Mouse (Mus musculus): ENCODE data around the gene Acot7. TPM values are rescaled to one million over a fixed set of nuclear protein-coding genes. Genes with fewer than 3 reads are reported as not detected.
"Not testable (repeated sequence)": the region's sequence is repeated elsewhere in the genome, so short reads cannot be mapped to it uniquely, and the experiment has no call there.

Gene Acot7
- polyA plus RNA-seq, 1 experiment from 2014 or later: 125 TPM

DNA sequence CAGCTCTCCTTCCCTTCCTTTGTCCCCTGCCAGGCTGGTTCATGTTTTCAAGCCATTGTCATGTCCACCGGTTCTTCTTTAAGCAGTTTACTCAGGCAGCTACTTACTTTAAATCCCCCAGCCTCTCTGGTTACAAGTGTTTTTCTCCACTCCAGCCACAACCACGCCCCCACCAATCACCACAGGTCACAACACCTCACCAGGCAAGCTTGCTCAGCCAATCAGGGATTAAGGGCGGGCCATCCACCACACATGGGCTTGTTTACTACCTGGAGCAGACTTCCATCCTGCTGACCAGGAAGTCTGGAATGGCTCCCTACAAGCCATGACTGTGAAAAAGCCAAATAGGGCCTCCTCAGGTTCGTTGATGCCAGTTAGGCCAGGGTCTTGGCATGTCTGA is 52.4 kb downstream of the Acot7 start:
- not testable (repeated sequence) for H3K27me3 ChIP-seq (ENCODE audit: control insufficient read depth, insufficient read depth, low read length); H3K27ac ChIP-seq (ENCODE audit: low read depth, low read length); H3K9me3 ChIP-seq (ENCODE audit: control insufficient read depth, low read length); H3K4me1 ChIP-seq (replicated peaks; ENCODE audit: control insufficient read depth, insufficient read depth, low read length); H3K4me2 ChIP-seq (replicated peaks; ENCODE audit: low read depth, low read length); H3K4me3 ChIP-seq (ENCODE audit: low read depth, low read length); H3K9ac ChIP-seq (ENCODE audit: low read depth, low read length); ATAC-seq (ENCODE audit: low FRiP score); H3K36me3 ChIP-seq (ENCODE audit: control insufficient read depth, insufficient read depth, low read length); DNase-seq (ENCODE audit: low spot score)
- 47% methylated on average over 4 of the region's 4 CpGs for WGBS

DNA sequence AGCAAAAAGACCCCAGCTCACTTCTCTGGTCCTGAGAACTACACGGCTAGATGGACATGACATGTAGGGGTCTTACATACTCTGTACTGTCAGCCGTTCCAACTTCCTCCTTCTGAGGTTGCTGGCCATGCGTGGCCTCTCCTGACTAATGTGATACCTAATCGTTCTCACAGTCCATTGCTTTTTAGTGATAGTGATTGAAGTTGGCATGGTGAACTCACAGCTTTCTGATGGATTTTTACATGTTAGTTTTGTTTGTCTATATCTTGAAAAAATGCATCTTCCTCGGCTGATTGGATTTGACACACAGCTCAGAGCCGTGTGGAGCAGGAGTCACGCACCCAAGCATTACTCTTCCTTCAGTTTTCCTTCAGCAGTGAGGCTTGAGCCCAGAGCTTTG is 53.4 kb downstream of the Acot7 start:
- H3K4me2 ChIP-seq (replicated peaks; ENCODE audit: low read depth, low read length): no peak overlapping the region
- DNase-seq (ENCODE audit: low spot score) (no peak), ATAC-seq (ENCODE audit: low FRiP score) (no peak)
- H3K27me3 ChIP-seq (ENCODE audit: control insufficient read depth, insufficient read depth, low read length): no peaks in the 10 kb centered on the region
- no peak overlapping the region for H3K4me3 ChIP-seq (ENCODE audit: low read depth, low read length)
- no peak overlapping the region for H3K27ac ChIP-seq (ENCODE audit: low read depth, low read length)
- 88% methylated on average over 7 of the region's 7 CpGs for WGBS
- no peaks in the 10 kb centered on the region for H3K36me3 ChIP-seq (ENCODE audit: control insufficient read depth, insufficient read depth, low read length)
- no peaks in the 10 kb centered on the region for H3K9me3 ChIP-seq (ENCODE audit: control insufficient read depth, low read length)
- no peak overlapping the region for H3K9ac ChIP-seq (ENCODE audit: low read depth, low read length)
- no peaks in the 10 kb centered on the region; the same call in none of the 2 replicates for H3K4me1 ChIP-seq (replicated peaks; ENCODE audit: control insufficient read depth, insufficient read depth, low read length)

DNA sequence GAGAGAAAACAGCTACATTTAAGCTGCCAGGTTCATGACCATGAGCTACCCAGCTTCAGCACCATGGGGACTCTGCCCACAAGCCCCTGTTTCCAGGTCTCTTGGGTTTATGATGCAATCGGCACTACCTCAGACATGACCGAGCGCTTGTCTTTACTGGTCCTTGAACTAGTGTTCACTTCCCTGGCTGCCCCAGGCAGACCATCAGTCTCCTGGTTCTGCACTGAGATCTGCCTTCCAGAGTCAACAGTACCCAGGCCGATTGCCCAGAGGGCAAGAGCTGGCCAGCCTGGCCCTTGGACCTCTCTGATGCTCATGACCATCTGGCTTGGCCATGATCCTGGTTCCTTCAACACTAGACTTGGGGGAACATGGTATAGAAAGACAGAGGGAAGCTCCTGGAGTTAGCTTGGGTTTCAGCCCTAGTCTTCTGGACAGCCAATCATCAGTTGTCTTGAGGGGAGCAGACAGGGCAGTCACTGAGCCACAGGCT is 54.5 kb downstream of the Acot7 start:
- Histone ChIP-seq H3K9me3 (ENCODE audit: control insufficient read depth, low read length) (no peaks in the 10 kb centered on the region), H3K27me3 (ENCODE audit: control insufficient read depth, insufficient read depth, low read length) (no peaks in the 10 kb centered on the region), H3K4me3 (ENCODE audit: low read depth, low read length) (no peak overlapping the region), H3K27ac (ENCODE audit: low read depth, low read length) (no peak overlapping the region), H3K9ac (ENCODE audit: low read depth, low read length) (no peak overlapping the region), H3K4me2 (replicated peaks; ENCODE audit: low read depth, low read length) (no peak overlapping the region), H3K4me1 (replicated peaks; ENCODE audit: control insufficient read depth, insufficient read depth, low read length) (no peaks in the 10 kb centered on the region; the same call in 1 of the 2 replicates), H3K36me3 (ENCODE audit: control insufficient read depth, insufficient read depth, low read length) (no peaks in the 10 kb centered on the region)
- WGBS: 95% methylated on average over 4 of the region's 4 CpGs
- DNase-seq (ENCODE audit: low spot score) (no peak), ATAC-seq (ENCODE audit: low FRiP score) (no peak)

DNA sequence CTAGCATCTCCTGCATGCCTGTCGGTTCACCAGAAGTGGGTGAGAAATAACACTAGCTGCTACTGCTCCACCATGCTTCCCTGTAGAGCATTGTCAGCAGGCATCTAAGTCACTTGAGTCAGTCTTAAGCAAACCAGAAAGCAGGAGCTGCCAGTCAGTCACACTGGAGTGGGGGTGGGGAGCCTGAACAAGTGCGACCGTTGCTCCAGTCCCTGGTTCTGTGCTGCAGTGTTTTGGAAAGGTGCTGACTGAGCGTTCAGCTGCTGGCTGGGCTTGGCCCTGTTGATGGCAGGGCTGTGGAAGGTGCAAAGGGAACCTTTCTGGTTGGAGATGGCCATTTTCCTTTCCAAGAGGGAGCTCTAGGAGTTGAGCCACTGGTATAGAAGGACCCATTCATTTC is 62.0 kb downstream of the Acot7 start:
- ATAC-seq (ENCODE audit: low FRiP score): no peak
- no peak overlapping the region for H3K27ac ChIP-seq (ENCODE audit: low read depth, low read length)

DNA sequence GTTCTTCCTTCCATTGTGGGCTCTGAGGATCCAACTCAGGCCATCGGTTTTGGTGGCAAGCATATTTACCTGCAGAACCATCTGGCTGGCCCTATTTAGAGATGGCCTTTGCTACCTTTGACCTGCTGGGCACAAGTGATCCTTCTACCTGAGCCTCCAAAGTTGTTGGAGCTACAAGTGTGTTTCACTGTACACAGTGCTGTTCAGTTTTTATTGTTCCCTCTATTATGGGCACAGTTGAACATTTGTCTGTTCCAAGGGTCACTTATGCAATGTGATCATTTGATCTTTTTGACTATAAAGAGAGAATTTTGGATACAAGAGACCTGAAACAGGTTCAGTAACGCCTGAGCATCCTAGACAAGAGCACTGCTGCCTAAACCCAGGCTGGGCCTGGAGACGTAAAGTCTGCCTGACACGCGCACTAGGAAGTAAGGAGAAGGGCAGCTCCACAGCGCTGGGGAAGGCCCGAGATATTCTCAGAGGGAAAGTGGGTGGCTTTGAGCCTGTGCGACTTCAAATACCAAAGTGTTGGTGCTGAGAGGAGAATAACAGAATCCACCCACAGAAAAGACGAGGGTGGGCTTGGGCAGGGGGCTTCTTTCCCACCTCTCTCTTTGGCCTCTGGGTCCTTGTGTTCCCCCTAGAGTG is 65.4 kb downstream of the Acot7 start:
- no peak overlapping the region for H3K9ac ChIP-seq (ENCODE audit: low read depth, low read length)
- no peaks in the 10 kb centered on the region for H3K4me1 ChIP-seq (replicated peaks; ENCODE audit: control insufficient read depth, insufficient read depth, low read length)
- H3K4me2 ChIP-seq (replicated peaks; ENCODE audit: low read depth, low read length): no peak overlapping the region
- H3K36me3 ChIP-seq (ENCODE audit: control insufficient read depth, insufficient read depth, low read length): no peaks in the 10 kb centered on the region
- H3K9me3 ChIP-seq (ENCODE audit: control insufficient read depth, low read length): no peaks in the 10 kb centered on the region
- no peaks in the 10 kb centered on the region for H3K27me3 ChIP-seq (ENCODE audit: control insufficient read depth, insufficient read depth, low read length)
- H3K4me3 ChIP-seq (ENCODE audit: low read depth, low read length): no peak overlapping the region
- WGBS: 87% methylated on average over 9 of the region's 9 CpGs
- no peak for DNase-seq (ENCODE audit: low spot score)
- H3K27ac ChIP-seq (ENCODE audit: low read depth, low read length): no peak overlapping the region
- no peak for ATAC-seq (ENCODE audit: low FRiP score)

More for the DNA sequence above, 62.0 kb downstream of the Acot7 start:
- Histone ChIP-seq H3K27me3 (ENCODE audit: control insufficient read depth, insufficient read depth, low read length) (no peaks in the 10 kb centered on the region), H3K4me2 (replicated peaks; ENCODE audit: low read depth, low read length) (no peak overlapping the region), H3K4me3 (ENCODE audit: low read depth, low read length) (no peak overlapping the region), H3K36me3 (ENCODE audit: control insufficient read depth, insufficient read depth, low read length) (no peaks in the 10 kb centered on the region), H3K9ac (ENCODE audit: low read depth, low read length) (no peak overlapping the region), H3K9me3 (ENCODE audit: control insufficient read depth, low read length) (no peaks in the 10 kb centered on the region), H3K4me1 (replicated peaks; ENCODE audit: control insufficient read depth, insufficient read depth, low read length) (no peaks in the 10 kb centered on the region)
- WGBS: 55% methylated on average over 4 of the region's 4 CpGs
- no peak for DNase-seq (ENCODE audit: low spot score)

DNA sequence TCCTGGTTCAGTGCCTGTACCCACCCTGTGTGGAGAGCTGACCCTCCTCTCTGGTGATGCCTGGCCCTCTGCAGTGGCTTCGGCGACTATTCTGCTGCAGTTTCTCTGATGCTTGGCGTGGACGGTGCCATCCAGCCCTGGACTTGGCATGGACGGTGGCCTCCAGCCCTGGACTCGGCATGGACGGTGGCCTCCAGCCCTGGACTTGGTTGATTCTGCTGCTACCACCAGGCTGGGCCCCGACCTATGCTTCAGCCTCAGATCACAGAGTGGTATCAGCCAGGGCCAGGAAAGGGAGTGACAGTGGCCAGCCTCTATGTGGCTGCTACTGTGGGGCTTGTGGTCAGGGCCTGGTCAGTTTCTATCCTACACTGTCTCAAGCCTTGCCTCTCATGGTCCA is 66.0 kb downstream of the Acot7 start:
- no peak overlapping the region for H3K4me2 ChIP-seq (replicated peaks; ENCODE audit: low read depth, low read length)
- H3K27ac ChIP-seq (ENCODE audit: low read depth, low read length): no peak overlapping the region
- ATAC-seq (ENCODE audit: low FRiP score) (no peak), DNase-seq (ENCODE audit: low spot score) (no peak)
- H3K4me3 ChIP-seq (ENCODE audit: low read depth, low read length): no peak overlapping the region
- WGBS: 98% methylated on average over 8 of the region's 8 CpGs
- no peaks in the 10 kb centered on the region for H3K27me3 ChIP-seq (ENCODE audit: control insufficient read depth, insufficient read depth, low read length)
- H3K4me1 ChIP-seq (replicated peaks; ENCODE audit: control insufficient read depth, insufficient read depth, low read length): no peaks in the 10 kb centered on the region
- H3K9me3 ChIP-seq (ENCODE audit: control insufficient read depth, low read length): no peaks in the 10 kb centered on the region
- no peaks in the 10 kb centered on the region for H3K36me3 ChIP-seq (ENCODE audit: control insufficient read depth, insufficient read depth, low read length)
- H3K9ac ChIP-seq (ENCODE audit: low read depth, low read length): no peak overlapping the region

DNA sequence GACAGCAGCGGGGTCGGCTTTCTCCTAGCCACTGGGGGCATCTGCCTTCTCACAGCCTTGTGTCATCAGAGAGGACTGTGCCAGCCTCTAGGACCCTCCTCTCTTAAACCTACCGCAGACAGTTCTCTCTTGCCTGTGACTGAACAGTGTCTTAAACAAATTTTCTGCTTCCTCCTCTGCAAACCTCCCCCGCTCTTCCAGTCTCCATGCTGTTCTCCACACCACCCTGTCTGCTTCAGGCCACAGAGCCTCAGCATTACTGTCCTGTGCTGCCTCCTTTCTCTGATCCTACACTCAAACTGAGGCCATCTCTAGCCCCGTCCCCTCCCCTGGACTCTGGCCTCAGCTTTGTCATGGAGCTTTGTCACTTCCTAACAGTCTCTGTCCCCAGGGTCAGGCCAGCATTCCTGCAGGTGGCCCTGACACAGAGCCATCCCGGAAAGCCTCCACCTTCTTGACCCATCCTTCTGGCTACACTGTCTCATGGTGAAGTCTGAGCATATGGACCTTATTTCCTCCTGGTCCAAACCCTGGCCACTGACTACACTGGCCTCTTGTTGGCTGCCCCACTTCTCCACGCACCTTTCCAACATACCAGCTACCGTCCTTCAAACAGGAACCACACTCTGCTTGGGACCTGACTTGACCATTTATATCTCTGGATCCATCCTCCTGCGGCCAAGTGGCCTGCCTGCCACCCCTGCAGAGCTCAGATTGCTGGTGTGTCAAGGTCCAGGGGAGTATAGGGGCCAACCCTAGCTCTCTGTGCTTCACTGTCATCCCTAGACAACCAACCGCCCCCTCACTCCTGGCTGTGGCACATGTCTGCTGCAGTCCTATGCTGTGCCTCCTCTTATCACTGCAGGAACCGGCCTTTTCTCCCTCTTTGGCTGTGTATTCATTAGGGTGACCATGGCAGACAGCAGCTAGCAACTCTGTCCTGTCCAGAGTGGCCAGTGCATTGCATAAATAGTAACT is 66.9 kb downstream of the Acot7 start:
- Histone ChIP-seq H3K4me2 (replicated peaks; ENCODE audit: low read depth, low read length) (no peak overlapping the region), H3K27me3 (ENCODE audit: control insufficient read depth, insufficient read depth, low read length) (no peaks in the 10 kb centered on the region), H3K27ac (ENCODE audit: low read depth, low read length) (no peak overlapping the region), H3K4me1 (replicated peaks; ENCODE audit: control insufficient read depth, insufficient read depth, low read length) (no peaks in the 10 kb centered on the region), H3K4me3 (ENCODE audit: low read depth, low read length) (no peak overlapping the region), H3K9me3 (ENCODE audit: control insufficient read depth, low read length) (no peaks in the 10 kb centered on the region), H3K9ac (ENCODE audit: low read depth, low read length) (peak overlapping the region; percentile 19; the same call in 1 of the 2 replicates), H3K36me3 (ENCODE audit: control insufficient read depth, insufficient read depth, low read length) (no peaks in the 10 kb centered on the region)
- WGBS: 81% methylated on average over 11 of the region's 11 CpGs
- DNase-seq (ENCODE audit: low spot score): no peak
- no peak for ATAC-seq (ENCODE audit: low FRiP score)

DNA sequence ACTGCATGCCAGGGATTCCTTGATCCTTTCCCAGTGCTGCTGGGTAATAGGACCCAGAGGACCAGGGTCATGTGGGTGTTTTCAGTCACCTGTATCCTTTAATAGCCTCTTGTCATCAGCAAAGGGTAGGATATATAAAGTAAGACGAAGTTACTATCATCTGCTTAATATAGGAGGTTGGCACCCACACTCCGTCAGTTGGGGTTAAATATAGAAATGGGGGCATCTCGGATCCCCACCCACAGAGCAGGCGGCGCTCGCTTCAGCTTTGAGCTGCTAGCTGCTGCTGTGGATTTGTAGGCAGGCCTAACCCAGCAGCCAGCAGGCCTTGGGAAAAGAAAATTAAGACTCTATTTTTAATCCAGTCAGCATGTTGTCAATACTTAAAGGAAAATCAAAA is 68.1 kb downstream of the Acot7 start:
- Histone ChIP-seq H3K4me2 (replicated peaks; ENCODE audit: low read depth, low read length) (no peak overlapping the region), H3K9me3 (ENCODE audit: control insufficient read depth, low read length) (no peaks in the 10 kb centered on the region), H3K4me3 (ENCODE audit: low read depth, low read length) (no peak overlapping the region), H3K9ac (ENCODE audit: low read depth, low read length) (no peak overlapping the region), H3K27ac (ENCODE audit: low read depth, low read length) (no peak overlapping the region), H3K27me3 (ENCODE audit: control insufficient read depth, insufficient read depth, low read length) (no peaks in the 10 kb centered on the region), H3K4me1 (replicated peaks; ENCODE audit: control insufficient read depth, insufficient read depth, low read length) (no peaks in the 10 kb centered on the region), H3K36me3 (ENCODE audit: control insufficient read depth, insufficient read depth, low read length) (no peaks in the 10 kb centered on the region)
- ATAC-seq (ENCODE audit: low FRiP score) (no peak), DNase-seq (ENCODE audit: low spot score) (no peak)
- 83% methylated on average over 6 of the region's 6 CpGs for WGBS
